Mouse (Mus musculus) embryonic fibroblast, embryonic 13.5 days (primary cell): ENCODE data around the gene Smg5.

ENCODE experiments used
- CTCF ChIP-seq: IDR thresholded peaks from 2 replicates; pipeline ENCODE4 v1.5.1; 2011; ENCODE audit warnings: mild to moderate bottlenecking, control low read depth, low read length, moderate library complexity, borderline replicate concordance; ENCODE audit not compliant: insufficient read depth
- POLR2A ChIP-seq: IDR thresholded peaks from 2 replicates; pipeline ENCODE4 v1.6.1; 2011; ENCODE audit warnings: low read depth, mild to moderate bottlenecking, control low read depth, low read length, moderate library complexity

- TF ChIP-seq POLR2A (no peak), CTCF (no peak)
These were observed 1.4 kb downstream of the Smg5 start for GRCm38 (mm10) chr3:88337367-88338020.
